Mouse (Mus musculus) CH12.LX (cell line): ENCODE data around the gene Frs2. TPM values are rescaled to one million over a fixed set of nuclear protein-coding genes. Genes with fewer than 3 reads are reported as not detected.
A peak's percentile ranks its signal among the peaks of the same experiment; 100 is the strongest.

Experiments used
- DNase-seq: peaks from one replicate; pipeline ENCODE4 v3.0.0-alpha.2; 2013; ENCODE audit errors: extremely low read depth
- H3K27ac ChIP-seq: 2 replicates; pipeline ENCODE4 v1.5.1; 2012; ENCODE audit warnings: low read depth, mild to moderate bottlenecking, control low read depth, moderate library complexity; ENCODE audit not compliant: insufficient read depth
- H3K27me3 ChIP-seq: replicated peaks from 2 replicates; pipeline ENCODE3; 2012; ENCODE audit warnings: inconsistent platforms
- H3K36me3 ChIP-seq, 2 experiments: replicated peaks in 1 of 2; 2 replicates each; pipeline versions ENCODE3 to v1.6.1; 2012; ENCODE audit warnings: inconsistent platforms in 1 of 2, low read length in 1 of 2, mild to moderate bottlenecking in 1 of 2, mixed read lengths in 1 of 2, moderate library complexity in 1 of 2; ENCODE audit not compliant: control insufficient read depth in 1 of 2, insufficient read depth in 1 of 2
- H3K4me1 ChIP-seq, 2 experiments: 2 replicates each; pipeline ENCODE4 v1.6.1; 2012; ENCODE audit warnings: inconsistent platforms in 1 of 2, moderate library complexity in 1 of 2; ENCODE audit not compliant: insufficient read depth in 2 of 2, control insufficient read depth in 1 of 2
- H3K4me2 ChIP-seq: 2 replicates; pipeline ENCODE4 v1.6.1; 2012; ENCODE audit warnings: low read depth, mild to moderate bottlenecking, control low read depth; ENCODE audit not compliant: poor library complexity, insufficient read depth, severe bottlenecking
- H3K4me3 ChIP-seq, 3 experiments: fragments of 150-350 bp in 1 of 3; sonication (generic) in 1 of 3; replicated peaks in 1 of 3; 2 replicates each; pipeline versions ENCODE3 to v1.5.1; 2011 to 2012; ENCODE audit warnings: low read depth in 2 of 3, low read length in 2 of 3, mild to moderate bottlenecking in 2 of 3, moderate library complexity in 2 of 3, control low read depth in 1 of 3, improper control_type of control experiment in 1 of 3, inconsistent platforms in 1 of 3, mixed read lengths in 1 of 3; ENCODE audit not compliant: poor library complexity in 1 of 3
- H3K79me2 ChIP-seq: replicated peaks from 2 replicates; pipeline ENCODE4 v1.6.1; 2012; ENCODE audit warnings: mild to moderate bottlenecking, moderate library complexity; ENCODE audit not compliant: control insufficient read depth, poor library complexity, insufficient read depth, severe bottlenecking; ENCODE audit errors: extremely low read depth
- H3K9ac ChIP-seq: 2 replicates; pipeline ENCODE4 v1.6.1; 2012; ENCODE audit warnings: low read depth, mild to moderate bottlenecking, control low read depth, moderate library complexity; ENCODE audit not compliant: insufficient read depth
- H3K9me3 ChIP-seq: replicated peaks from 2 replicates; pipeline ENCODE3; 2012; ENCODE audit warnings: low read length, inconsistent platforms, mixed read lengths
- BHLHE40 ChIP-seq: IDR thresholded peaks from 2 replicates; pipeline ENCODE4 v1.6.1; 2011; ENCODE audit warnings: mild to moderate bottlenecking, low read depth, low read length, improper control_type of control experiment
- ETS1 ChIP-seq: conservative IDR thresholded peaks from 2 replicates; pipeline ENCODE4 v1.6.1; 2012; ENCODE audit warnings: low read depth, mild to moderate bottlenecking, inconsistent platforms, low read length, improper control_type of control experiment, moderate library complexity
- GABPA ChIP-seq: IDR thresholded peaks from 2 replicates; pipeline ENCODE4 v1.6.1; 2012; ENCODE audit warnings: low read depth, low read length, improper control_type of control experiment, inconsistent platforms; ENCODE audit not compliant: insufficient replicate concordance
- JUN ChIP-seq: IDR thresholded peaks from 2 replicates; pipeline ENCODE4 v1.6.1; 2011; ENCODE audit warnings: low read depth, mild to moderate bottlenecking, low read length, improper control_type of control experiment, moderate library complexity; ENCODE audit not compliant: insufficient read depth
- JUND ChIP-seq: conservative IDR thresholded peaks from 2 replicates; pipeline ENCODE4 v1.6.1; 2011; ENCODE audit warnings: low read depth, low read length, improper control_type of control experiment
- MEF2A ChIP-seq: IDR thresholded peaks from 2 replicates; pipeline ENCODE4 v1.6.1; 2014; ENCODE audit warnings: low read depth, mild to moderate bottlenecking, inconsistent platforms, low read length, improper control_type of control experiment, borderline replicate concordance
- NRF1 ChIP-seq: IDR thresholded peaks from 2 replicates; pipeline ENCODE4 v1.6.1; 2014; ENCODE audit warnings: low read depth, mild to moderate bottlenecking, inconsistent platforms, low read length, improper control_type of control experiment, moderate library complexity
- POLR2A ChIP-seq: IDR thresholded peaks from 2 replicates; pipeline ENCODE4 v1.6.1; 2011; ENCODE audit warnings: low read depth, mild to moderate bottlenecking, improper control_type of control experiment, low read length
- POLR2AphosphoS2 ChIP-seq: IDR thresholded peaks from 2 replicates; pipeline ENCODE4 v1.6.1; 2011; ENCODE audit warnings: low read depth, low read length, improper control_type of control experiment
- USF2 ChIP-seq: conservative IDR thresholded peaks from 2 replicates; pipeline ENCODE4 v1.6.1; 2011; ENCODE audit warnings: low read depth, low read length, improper control_type of control experiment
- ZC3H11A ChIP-seq: IDR thresholded peaks from 2 replicates; pipeline ENCODE4 v1.6.1; 2012; ENCODE audit warnings: low read depth, mild to moderate bottlenecking, inconsistent platforms, low read length, improper control_type of control experiment
- ZMIZ1 ChIP-seq: IDR thresholded peaks from 2 replicates; pipeline ENCODE4 v1.6.1; 2012; ENCODE audit warnings: low read depth, mild to moderate bottlenecking, inconsistent platforms, low read length, improper control_type of control experiment
- dilution Hi-C: fragments of 300-500 bp; cut with MboI; formaldehyde crosslinking; loops from 2 replicates; pipeline ENCODE4 v1.14.3; 2020; ENCODE audit warnings: low sequenced_read_pairs; ENCODE audit not compliant: extremely low pct_unique_long_range_greater_than_20kb, extremely low pct_ligation_motif_present
- in situ Hi-C: fragments of 300-500 bp; cut with MboI; formaldehyde crosslinking; loops from 3 replicates; pipeline ENCODE4 v1.14.3; 2019; ENCODE audit warnings: low sequenced_read_pairs, low pct_ligation_motif_present, low pct_unique_long_range_greater_than_20kb, mixed read lengths
- polyA plus RNA-seq: library from polyadenylated mRNA; unstranded; fragments of >175 nt; gene quantifications from 2 replicates; pipeline ENCODE4 v1.2.1, GENCODE M21; 2012; ENCODE audit warnings: low read depth; ENCODE audit not compliant: insufficient read length
- total RNA-seq, 2 experiments: library from RNA; depleted of rRNA; stranded (reverse); fragments of 300-350 nt in 1 of 2; fragments of >200 nt in 1 of 2; gene quantifications; 2 replicates each; pipeline ENCODE4 v1.2.3; 2012 to 2014

The Frs2 gene
- total and polyA plus RNA-seq, 3 experiments, result 4.3 to 10.4 (median 5.6) TPM

- Histone ChIP-seq H3K4me1 (no peaks in the 10 kb centered on the region), H3K79me2 (peaks cover 2% of the 10 kb centered on the region; the same call in 1 of the 2 replicates), H3K9me3 (no peaks in the 10 kb centered on the region), H3K4me2 (no peak overlapping the region), H3K27me3 (no peaks in the 10 kb centered on the region), H3K27ac (no peak overlapping the region), H3K36me3 (peaks cover 52 to 81% of the 10 kb centered on the region in 2 experiments), H3K4me3 (no peak overlapping the region), H3K9ac (no peak overlapping the region)
- TF ChIP-seq USF2 (no peak), GABPA (no peak), JUND (no peak), ETS1 (no peak), BHLHE40 (no peak)
- no peak for DNase-seq
- in situ Hi-C loops, result loop anchor here (25.0 kb wide), 1 partner anchor 713 kb away; no protein-coding TSS in a partner anchor
- dilution Hi-C loops, result no loop called here
Observed at GRCm38 (mm10) chr10:117049961-117050597, 98.3 kb downstream of the Frs2 start.

- H3K27me3 ChIP-seq, result no peaks in the 10 kb centered on the region
- H3K4me1 ChIP-seq, result no peaks in the 10 kb centered on the region
- dilution Hi-C loops (no loop called here), in situ Hi-C loops (loop anchor here (25.0 kb wide), 1 partner anchor 712 kb away; no protein-coding TSS in a partner anchor)
- no peaks in the 10 kb centered on the region for H3K9me3 ChIP-seq
- DNase-seq, result no peak
- H3K9ac ChIP-seq, result no peak overlapping the region
- TF ChIP-seq ZMIZ1, result 0 out of 2 replicates have a peak, but pooled peaks have one; percentile 16
- peak; percentile 90 for TF ChIP-seq POLR2AphosphoS2
- TF ChIP-seq MEF2A, result no peak
- TF ChIP-seq POLR2A, result 0 out of 2 replicates have a peak, but pooled peaks have one; percentile 6
- TF ChIP-seq ZC3H11A, result no peak
- TF ChIP-seq JUND, result no peak
- no peak for TF ChIP-seq NRF1
- TF ChIP-seq JUN, result no peak
- TF ChIP-seq, all 38 proteins: peak for 3
- Histone ChIP-seq H3K27ac (no peak overlapping the region), H3K4me3 (no peak overlapping the region), H3K4me2 (no peak overlapping the region), H3K79me2 (peaks cover 2% of the 10 kb centered on the region; the same call in 1 of the 2 replicates), H3K36me3 (peaks cover 44 to 73% of the 10 kb centered on the region in 2 experiments)
Observed at GRCm38 (mm10) chr10:117049253-117049652, 99.1 kb downstream of the Frs2 start.
